Comparison of ENCODE assay signal across 13 mouse cellular contexts in genomic region chr12:100696621-100697020, GRCm38 (mm10). TPM values are rescaled to one million over a fixed set of nuclear protein-coding genes. Genes with fewer than 3 reads are reported as not detected.
DNase-seq lines count a peak whose midpoint lies in the region; ATAC-seq and TF ChIP-seq lines count a peak whose summit lies in the region.
"Had no signal": no experiment of that assay in that cellular context is flagged by ENCODE, and none has a peak within 500 bp of the region (broad histone marks: within the 10 kb centered on the region; RNA-seq: fewer than 3 reads in every experiment).

No protein-coding gene starts in this region.

- intact Hi-C loops in gastrocnemius, postnatal 36 days (cut with DNase I): no loop called here

- no peak overlapping the region for H3K27ac ChIP-seq in forebrain, embryonic 16.5 days (ENCODE audit: low read length)
- H3K27ac ChIP-seq in forebrain, postnatal 0 days (ENCODE audit: low read depth, low read length): no peak overlapping the region
- no peak overlapping the region for H3K27ac ChIP-seq in midbrain, embryonic 12.5 days (replicated peaks)
- H3K27ac ChIP-seq in midbrain, embryonic 15.5 days: no peak overlapping the region
- H3K27ac ChIP-seq in midbrain, embryonic 14.5 days (replicated peaks; ENCODE audit: low read depth, low read length): no peak overlapping the region
- H3K27ac ChIP-seq: embryonic facial prominence, embryonic 12.5 days; kidney, postnatal 0 days; limb, embryonic 15.5 days; lung, embryonic 15.5 days had no signal

- DNase-seq in forebrain, postnatal 0 days: no peak
- peak; percentile 70 for DNase-seq in cerebellum, adult 8-10 months
- DNase-seq in midbrain, embryonic 14.5 days: peak; percentile 14
- no peak for DNase-seq in gastrocnemius, postnatal 36 days
- DNase-seq in right cerebral cortex, postnatal 4 days: no peak

- no peak for TF ChIP-seq CTCF in forebrain, postnatal 0 days (IDR thresholded peaks at IDR 0.05; ENCODE audit: low read depth)

- H3K27me3 ChIP-seq in forebrain, embryonic 16.5 days (replicated peaks; ENCODE audit: control insufficient read depth, insufficient read depth, low read length): no peaks in the 10 kb centered on the region
- H3K27me3 ChIP-seq in forebrain, postnatal 0 days (ENCODE audit: insufficient read depth, low read length): no peaks in the 10 kb centered on the region
- H3K27me3 ChIP-seq in midbrain, embryonic 12.5 days: no peaks in the 10 kb centered on the region
- H3K27me3 ChIP-seq in midbrain, embryonic 15.5 days (replicated peaks): no peaks in the 10 kb centered on the region
- H3K27me3 ChIP-seq in midbrain, embryonic 14.5 days (ENCODE audit: control insufficient read depth, insufficient read depth, low read length): no peaks in the 10 kb centered on the region
- H3K27me3 ChIP-seq: embryonic facial prominence, embryonic 12.5 days; limb, embryonic 15.5 days; lung, embryonic 15.5 days had no signal

- no peaks in the 10 kb centered on the region for H3K9me3 ChIP-seq in forebrain, embryonic 16.5 days (ENCODE audit: control insufficient read depth, low read length)
- H3K9me3 ChIP-seq in forebrain, postnatal 0 days (ENCODE audit: low read length): no peaks in the 10 kb centered on the region
- H3K9me3 ChIP-seq in midbrain, embryonic 12.5 days: no peaks in the 10 kb centered on the region
- no peaks in the 10 kb centered on the region for H3K9me3 ChIP-seq in midbrain, embryonic 15.5 days
- no peaks in the 10 kb centered on the region for H3K9me3 ChIP-seq in midbrain, embryonic 14.5 days (ENCODE audit: control insufficient read depth, low read length)
- H3K9me3 ChIP-seq: embryonic facial prominence, embryonic 12.5 days; limb, embryonic 15.5 days; lung, embryonic 15.5 days had no signal

- no peak overlapping the region for H3K4me3 ChIP-seq in forebrain, embryonic 16.5 days (replicated peaks; ENCODE audit: low read length)
- no peak overlapping the region for H3K4me3 ChIP-seq in forebrain, postnatal 0 days (ENCODE audit: low read depth, low read length)
- H3K4me3 ChIP-seq in midbrain, embryonic 12.5 days: no peak overlapping the region
- no peak overlapping the region for H3K4me3 ChIP-seq in midbrain, embryonic 15.5 days
- H3K4me3 ChIP-seq in midbrain, embryonic 14.5 days (replicated peaks; ENCODE audit: low read depth, low read length): no peak overlapping the region
- H3K4me3 ChIP-seq: embryonic facial prominence, embryonic 12.5 days; limb, embryonic 15.5 days; lung, embryonic 15.5 days had no signal

- no peak overlapping the region for H3K4me2 ChIP-seq in forebrain, embryonic 16.5 days (ENCODE audit: low read length)
- H3K4me2 ChIP-seq in forebrain, postnatal 0 days (ENCODE audit: low read depth): no peak overlapping the region
- H3K4me2 ChIP-seq in midbrain, embryonic 12.5 days (replicated peaks): no peak overlapping the region
- no peak overlapping the region for H3K4me2 ChIP-seq in midbrain, embryonic 15.5 days
- H3K4me2 ChIP-seq in midbrain, embryonic 14.5 days (ENCODE audit: low read length): no peak overlapping the region
- H3K4me2 ChIP-seq: embryonic facial prominence, embryonic 12.5 days; limb, embryonic 15.5 days; lung, embryonic 15.5 days had no signal

- no peak overlapping the region for H3K9ac ChIP-seq in forebrain, embryonic 16.5 days (replicated peaks; ENCODE audit: low read depth, low read length)
- H3K9ac ChIP-seq in forebrain, postnatal 0 days: no peak overlapping the region
- H3K9ac ChIP-seq in midbrain, embryonic 12.5 days (replicated peaks): no peak overlapping the region
- H3K9ac ChIP-seq in midbrain, embryonic 15.5 days: no peak overlapping the region
- H3K9ac ChIP-seq in midbrain, embryonic 14.5 days (replicated peaks; ENCODE audit: low read length): no peak overlapping the region
- H3K9ac ChIP-seq: embryonic facial prominence, embryonic 12.5 days; limb, embryonic 15.5 days; lung, embryonic 15.5 days had no signal

- peaks cover 4% of the 10 kb centered on the region; the same call in 1 of the 2 replicates for H3K4me1 ChIP-seq in forebrain, embryonic 16.5 days (replicated peaks; ENCODE audit: control insufficient read depth, insufficient read depth, low read length)
- H3K4me1 ChIP-seq in forebrain, postnatal 0 days (ENCODE audit: insufficient read depth): 0 out of 2 replicates have a peak, but pooled peaks cover 3% of the 10 kb centered on the region
- H3K4me1 ChIP-seq in midbrain, embryonic 12.5 days: peaks cover 6% of the 10 kb centered on the region
- no peaks in the 10 kb centered on the region for H3K4me1 ChIP-seq in midbrain, embryonic 15.5 days
- no peaks in the 10 kb centered on the region for H3K4me1 ChIP-seq in midbrain, embryonic 14.5 days (ENCODE audit: control insufficient read depth, insufficient read depth, low read length)
- H3K4me1 ChIP-seq: limb, embryonic 15.5 days; lung, embryonic 15.5 days had no signal

- no peaks in the 10 kb centered on the region for H3K36me3 ChIP-seq in forebrain, embryonic 16.5 days (ENCODE audit: control insufficient read depth, insufficient read depth)
- H3K36me3 ChIP-seq in forebrain, postnatal 0 days (ENCODE audit: insufficient read depth): no peaks in the 10 kb centered on the region
- H3K36me3 ChIP-seq in midbrain, embryonic 12.5 days: no peaks in the 10 kb centered on the region
- H3K36me3 ChIP-seq in midbrain, embryonic 15.5 days (replicated peaks): no peaks in the 10 kb centered on the region
- H3K36me3 ChIP-seq in midbrain, embryonic 14.5 days (ENCODE audit: control insufficient read depth, insufficient read depth, low read length): no peaks in the 10 kb centered on the region
- H3K36me3 ChIP-seq: embryonic facial prominence, embryonic 12.5 days; limb, embryonic 15.5 days; lung, embryonic 15.5 days had no signal

- peak; percentile 75; the same call in 1 of the 2 replicates for ATAC-seq in forebrain, embryonic 16.5 days
- no peak for ATAC-seq in forebrain, postnatal 0 days
- ATAC-seq in midbrain, embryonic 12.5 days (ENCODE audit: low FRiP score, low read depth): peak; percentile 47; the same call in 1 of the 2 replicates
- ATAC-seq in midbrain, embryonic 15.5 days (replicated peaks): no peak
- ATAC-seq in midbrain, embryonic 14.5 days (ENCODE audit: low FRiP score, low TSS enrichment): no peak
- ATAC-seq: activated CD4-positive, CD25-positive, alpha-beta regulatory T cell, adult 4 months had no signal

- 15% methylated on average over 4 of the region's 4 CpGs for WGBS in forebrain, embryonic 16.5 days
- WGBS in forebrain, postnatal 0 days: 14% methylated on average over 4 of the region's 4 CpGs
- 16% methylated on average over 4 of the region's 4 CpGs for WGBS in midbrain, embryonic 12.5 days
- WGBS in midbrain, embryonic 15.5 days: 11% methylated on average over 4 of the region's 4 CpGs
- WGBS in midbrain, embryonic 14.5 days: 8% methylated on average over 4 of the region's 4 CpGs

RNA-seq across cellular contexts. Expression of gene Rps6ka5, which starts 30.2 kb away (rescaled TPM):
- polyA plus RNA-seq in forebrain, embryonic 16.5 days (2015; fragmentation: Nextera tagmentation; extraction: Ambion mirVana): 14.4 and 18.2 TPM in 2 replicates
- total RNA-seq in forebrain, postnatal 0 days (2014; rRNA removed): 28.8 and 29.5 TPM in 2 replicates
- polyA plus RNA-seq in forebrain, postnatal 0 days (2015; fragmentation: Nextera tagmentation; extraction: Ambion mirVana): 6.3 and 8.7 TPM in 2 replicates
- 6.2 and 6.4 TPM in 2 replicates for polyA plus RNA-seq in midbrain, embryonic 12.5 days (2016; fragmentation: Nextera tagmentation; extraction: Ambion mirVana)
- polyA plus RNA-seq in midbrain, embryonic 15.5 days (2015; fragmentation: Nextera tagmentation; extraction: Ambion mirVana): 7.2 and 7.8 TPM in 2 replicates
- 7.0 and 7.9 TPM in 2 replicates for polyA plus RNA-seq in midbrain, embryonic 14.5 days (2014; fragmentation: Nextera tagmentation; extraction: Ambion mirVana)
- total RNA-seq in gastrocnemius, postnatal 36 days (2021): 1 to 10 TPM; 8.0 to 8.4 TPM

Comparison
In these comparisons a context has a peak if more than half of its experiments do, and no peak if none do; other contexts are left out.
1. ATAC-seq: peak in forebrain, embryonic 16.5 days (single experiment) and midbrain, embryonic 12.5 days (single experiment); none in forebrain, postnatal 0 days (single experiment), midbrain, embryonic 15.5 days (single experiment) and midbrain, embryonic 14.5 days (single experiment).
2. DNase-seq: peak in cerebellum, adult 8-10 months (single experiment) and midbrain, embryonic 14.5 days (single experiment); none in forebrain, postnatal 0 days (single experiment), gastrocnemius, postnatal 36 days (0 of 2) and right cerebral cortex, postnatal 4 days (single experiment).